Mouse (Mus musculus) erythroblast, adult 5-6 weeks (primary cell): ENCODE measurements around the gene Fem1b. TPM values are rescaled to one million over a fixed set of nuclear protein-coding genes. Genes with fewer than 3 reads are reported as not detected.
"Not testable (repeated sequence)": the region's sequence is repeated elsewhere in the genome, so short reads cannot be mapped to it uniquely, and the experiment has no call there.

Experiments
- ATAC-seq: replicated peaks from 2 replicates; pipeline ENCODE4 v1.8.0; 2016; ENCODE audit warnings: moderate number of reproducible peaks, mild to moderate bottlenecking, moderate TSS enrichment, inconsistent platforms; ENCODE audit not compliant: poor library complexity, low FRiP score, severe bottlenecking
- total RNA-seq, 2 experiments: library from RNA; stranded (forward) in 1 of 2; stranded (reverse) in 1 of 2; fragments of 150-400 nt in 1 of 2; fragments of 200-764, 138-1000 nt in 1 of 2; gene quantifications; 2 replicates each; pipeline versions ENCODE4 v1.2.3 to v1.2.4; 2015 to 2017; ENCODE audit warnings: low replicate concordance in 2 of 2

The Fem1b gene
- total RNA-seq (2015; ENCODE audit: low replicate concordance), result 6.5 and 7.5 TPM in 2 replicates
- total RNA-seq (2017; ENCODE audit: low replicate concordance), result 10.0 and 14.7 TPM in 2 replicates

DNA sequence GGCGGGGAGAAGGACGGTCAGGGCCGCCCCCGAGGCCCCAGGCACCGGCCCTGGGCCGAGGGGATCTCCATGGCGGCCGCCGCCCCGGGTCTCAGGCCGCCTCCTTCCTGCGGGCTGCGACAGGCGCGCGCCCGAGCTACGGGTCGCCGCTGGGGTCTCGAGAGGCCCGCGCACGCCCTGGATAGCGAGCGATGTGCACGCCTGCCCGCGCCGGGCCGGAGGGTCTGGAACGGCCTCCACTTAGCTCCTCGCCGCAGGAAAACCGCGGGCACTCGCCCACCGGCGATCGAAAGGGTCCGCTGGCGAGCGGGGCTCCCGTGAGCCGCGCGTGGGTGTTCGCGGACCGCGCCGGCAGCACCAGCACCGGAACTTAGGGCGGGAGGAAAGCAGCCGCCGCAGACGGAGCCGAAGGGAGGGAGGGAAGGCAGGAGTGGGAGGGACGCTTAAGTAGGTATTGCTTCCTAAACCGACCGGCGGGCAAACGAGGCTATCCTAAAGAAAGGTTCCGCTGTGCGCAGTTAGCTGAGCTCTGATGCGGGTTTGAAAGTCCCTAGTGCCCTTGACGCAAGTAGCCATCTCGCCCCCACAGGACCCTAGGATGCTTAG, at the start of gene Fem1b:
Gene Fem1b (minus strand): TSS at position 419 of the 606 bp plus-strand sequence.
- ATAC-seq, result peak; percentile 87

DNA sequence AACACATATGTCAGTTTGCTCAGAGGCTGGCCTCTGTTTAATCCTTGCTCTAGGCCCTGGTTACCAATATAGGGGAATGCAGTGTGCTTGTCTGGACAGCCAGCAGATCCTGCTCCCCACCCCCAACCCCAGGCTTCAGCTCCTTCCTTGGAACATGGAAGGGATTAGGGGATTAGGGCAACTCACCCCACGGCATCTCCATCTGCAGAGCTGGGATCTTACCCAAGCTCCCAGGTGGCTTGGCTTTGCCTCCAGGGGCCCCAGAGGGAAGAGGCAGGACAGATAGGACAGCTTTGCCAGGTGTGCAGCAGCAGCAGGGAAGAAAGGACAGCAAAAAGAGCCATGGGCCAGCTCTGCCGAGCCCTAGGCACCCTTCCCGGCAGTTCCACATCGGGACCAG, 49.1 kb upstream of the Fem1b start:
- ATAC-seq, result no peak

DNA sequence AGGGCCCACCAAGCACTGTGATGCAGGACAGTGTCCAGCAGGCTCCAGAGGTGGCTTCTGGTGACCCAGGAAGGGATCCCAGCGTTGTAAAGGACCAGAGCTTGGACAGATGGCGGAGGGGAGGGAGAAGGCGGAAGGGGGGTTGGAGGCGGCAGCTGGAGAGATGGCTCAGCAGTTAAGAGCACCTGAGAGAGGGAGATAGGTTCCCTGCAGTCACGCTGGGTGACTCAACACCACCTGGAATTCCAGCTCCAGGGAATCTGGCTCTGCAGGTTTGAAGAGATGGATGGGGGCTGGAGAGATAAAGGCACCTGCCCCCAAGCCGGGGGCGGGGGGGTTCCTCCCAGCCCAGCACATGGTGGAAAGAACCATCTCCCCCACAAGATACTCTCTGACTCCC, 48.4 kb upstream of the Fem1b start:
- ATAC-seq, result not testable (repeated sequence)

DNA sequence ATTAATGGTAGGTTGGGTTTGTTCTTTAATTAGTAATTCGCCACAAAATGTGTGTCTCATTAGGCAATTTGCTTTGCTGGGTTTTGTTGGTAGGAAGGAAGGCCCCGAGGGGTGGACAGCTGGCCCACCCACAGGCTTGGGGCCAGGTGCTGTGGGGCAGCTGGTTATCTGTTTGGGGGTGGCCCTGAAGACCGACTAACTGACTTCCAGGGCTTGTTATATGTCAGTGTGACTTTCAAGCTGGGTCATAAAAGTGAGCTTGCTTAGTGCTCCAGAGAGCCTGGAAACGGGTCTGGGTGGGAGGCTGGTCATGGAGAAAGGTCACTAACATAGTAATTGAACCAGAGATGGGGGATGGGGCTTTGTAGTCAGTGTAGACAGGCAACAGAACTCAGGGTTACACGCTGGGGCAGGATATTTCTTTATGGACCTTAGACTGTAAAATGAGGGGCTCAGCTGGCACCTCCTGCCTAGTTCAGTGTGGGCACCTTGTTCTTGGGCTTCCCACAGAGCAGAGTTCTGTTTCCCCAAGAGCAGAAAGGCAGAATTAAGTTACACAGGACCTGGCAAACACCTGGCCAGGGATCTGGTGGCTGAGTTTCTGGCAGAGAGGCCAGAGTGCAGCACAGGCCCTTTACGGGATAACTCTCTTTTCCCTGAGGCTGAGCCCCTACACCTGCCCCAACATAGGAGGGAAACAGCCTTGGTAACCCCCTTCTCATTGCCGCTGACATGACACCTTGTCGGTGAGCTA, 46.7 kb upstream of the Fem1b start:
- ATAC-seq, result no peak

DNA sequence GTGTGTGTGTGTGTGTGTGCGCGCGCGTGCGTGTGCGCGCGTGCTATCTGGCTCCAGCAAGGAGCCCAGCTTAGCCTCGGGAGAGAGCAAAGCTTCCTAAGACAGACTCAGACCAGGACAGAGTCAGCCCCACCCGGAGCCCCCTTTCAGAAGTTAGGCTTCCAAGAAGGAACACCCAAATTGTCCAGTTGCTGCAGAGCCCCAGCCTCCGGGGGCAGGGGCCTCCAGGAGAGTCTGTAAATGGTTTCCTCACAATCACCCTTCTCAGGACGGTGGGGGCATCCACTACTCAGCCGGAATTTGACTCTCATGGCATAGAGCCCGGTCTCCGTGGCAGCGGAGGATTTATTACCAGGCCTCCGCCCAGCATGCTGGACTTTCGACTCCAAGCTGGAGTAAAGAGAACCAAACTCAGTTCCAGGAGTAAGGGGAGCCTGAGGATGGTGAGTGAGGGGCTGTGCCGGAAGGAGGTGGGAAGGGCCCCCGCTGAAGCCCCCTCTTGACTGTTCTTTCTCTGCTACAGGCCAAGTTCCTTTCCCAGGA, 46.1 kb upstream of the Fem1b start, which contains the start of gene Calml4:
Gene Calml4 (plus strand): TSS at position 362 of the 543 bp plus-strand sequence.
- ATAC-seq, result no peak

DNA sequence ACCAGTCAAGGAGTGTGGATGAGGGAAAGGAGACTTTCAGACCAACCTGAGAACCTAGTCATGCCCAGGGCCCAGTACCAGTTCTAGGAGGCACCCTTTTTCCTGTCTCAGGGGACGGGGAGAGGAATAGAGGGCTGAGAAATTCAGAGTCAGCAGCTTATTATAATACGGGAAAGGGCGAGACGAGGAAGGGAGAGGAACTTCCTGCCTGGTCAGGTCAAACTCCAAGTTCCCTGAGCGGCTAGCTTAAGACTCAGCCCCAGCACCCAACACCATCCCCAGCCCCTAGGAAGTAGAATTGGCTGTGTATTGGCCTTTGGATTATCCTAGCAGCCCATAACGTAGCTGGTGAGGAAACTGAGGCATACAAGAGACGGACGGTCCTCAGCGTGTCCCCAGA, 45.5 kb upstream of the Fem1b start:
- ATAC-seq, result no peak

DNA sequence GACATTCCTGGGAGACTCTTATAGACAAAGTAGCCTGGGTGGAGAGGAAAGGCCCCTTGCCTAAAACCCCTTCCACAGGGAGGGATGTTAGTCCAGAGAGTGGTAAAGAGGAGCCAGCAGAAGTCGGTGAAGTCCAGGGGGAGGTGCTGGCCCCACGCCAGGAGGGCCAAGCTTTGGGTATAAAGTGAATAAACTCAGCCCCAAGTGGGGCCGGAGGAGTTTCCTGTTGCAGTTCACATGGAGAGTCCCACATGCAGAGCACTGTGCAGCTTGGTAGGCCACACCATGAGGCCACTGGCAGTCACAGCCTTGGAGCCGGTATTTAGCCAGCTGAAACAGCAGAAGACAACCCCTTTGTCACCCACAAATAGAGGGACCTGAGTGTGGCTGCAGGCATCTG, 42.7 kb upstream of the Fem1b start:
- no peak for ATAC-seq

DNA sequence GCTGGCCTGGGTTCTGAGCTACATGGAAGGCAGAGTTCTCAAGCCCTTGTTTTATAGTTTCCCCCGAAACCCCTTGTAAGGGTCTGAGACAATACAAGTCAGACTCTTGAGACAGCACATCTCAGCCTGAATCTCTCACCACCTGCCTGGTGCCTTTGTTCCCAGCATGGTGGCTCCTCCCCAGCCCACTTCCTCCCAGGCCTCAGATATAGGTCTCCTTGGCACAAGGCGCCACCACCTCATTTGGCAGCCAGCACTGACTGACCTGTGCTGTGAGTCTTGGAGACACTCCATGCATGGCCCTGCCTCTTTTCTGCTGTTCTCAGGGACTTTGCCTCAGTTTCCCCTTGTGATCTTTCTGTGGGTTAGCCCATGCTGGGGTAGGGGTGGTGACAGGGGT, 39.8 kb upstream of the Fem1b start:
- ATAC-seq, result no peak

DNA sequence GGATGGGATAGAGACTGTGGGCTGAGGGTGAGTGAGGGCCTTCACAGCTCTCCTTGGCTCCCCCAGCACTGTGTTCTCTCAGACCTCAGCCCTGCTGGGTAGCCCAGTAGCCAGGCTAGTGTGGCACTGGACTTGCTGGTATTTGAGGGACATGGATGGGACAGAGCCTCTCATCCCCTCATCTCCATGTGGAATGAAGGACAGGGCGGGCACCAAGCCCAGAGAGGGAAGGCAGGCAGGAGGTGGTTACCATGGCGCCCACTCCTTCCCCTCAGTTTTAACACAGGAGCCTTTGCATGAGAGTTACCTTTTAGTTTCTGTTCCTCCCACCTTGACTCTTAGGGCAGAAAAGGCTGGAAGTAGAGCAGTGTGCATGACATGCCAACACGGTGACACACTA, 36.9 kb upstream of the Fem1b start:
- no peak for ATAC-seq

DNA sequence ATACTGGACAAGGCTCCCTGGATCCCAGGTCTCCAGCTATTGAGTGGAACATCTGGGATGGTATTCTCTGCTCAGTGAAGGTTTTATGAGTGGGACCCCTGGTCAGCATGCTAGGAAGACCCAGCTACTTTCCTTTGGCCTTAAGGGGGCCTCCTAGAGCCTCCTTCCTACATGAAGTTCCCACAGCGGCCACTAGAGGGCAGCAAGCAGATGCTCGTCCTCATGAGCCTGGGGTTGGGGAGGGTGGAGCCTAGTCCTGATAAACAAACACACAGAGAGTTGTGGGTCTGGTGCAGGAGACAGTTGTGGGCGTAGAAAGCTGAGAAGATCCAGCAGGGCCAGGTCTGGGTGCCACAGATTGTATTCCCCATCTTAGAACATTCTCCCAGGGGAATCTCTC, 36.0 kb upstream of the Fem1b start:
- peak; percentile 93 for ATAC-seq

DNA sequence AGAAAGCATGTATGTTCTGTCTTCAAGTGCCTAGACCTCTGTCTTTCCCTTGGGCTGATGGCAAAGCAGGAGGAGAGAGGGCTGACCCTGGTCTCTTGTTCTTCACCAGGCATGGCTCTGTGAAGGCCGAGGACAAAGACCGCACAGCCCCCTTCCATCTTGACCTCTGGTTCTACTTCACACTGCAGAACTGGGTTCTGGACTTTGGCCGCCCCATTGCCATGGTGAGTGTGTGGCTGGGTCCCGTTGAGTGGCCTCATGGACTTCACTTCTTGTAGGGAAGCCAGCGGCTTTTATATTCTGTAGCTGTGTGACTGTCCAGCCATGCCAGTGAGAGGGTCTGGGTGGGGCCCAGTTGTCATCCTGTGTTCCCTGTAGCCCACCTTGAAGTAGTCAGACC, 32.7 kb upstream of the Fem1b start:
- ATAC-seq, result no peak

DNA sequence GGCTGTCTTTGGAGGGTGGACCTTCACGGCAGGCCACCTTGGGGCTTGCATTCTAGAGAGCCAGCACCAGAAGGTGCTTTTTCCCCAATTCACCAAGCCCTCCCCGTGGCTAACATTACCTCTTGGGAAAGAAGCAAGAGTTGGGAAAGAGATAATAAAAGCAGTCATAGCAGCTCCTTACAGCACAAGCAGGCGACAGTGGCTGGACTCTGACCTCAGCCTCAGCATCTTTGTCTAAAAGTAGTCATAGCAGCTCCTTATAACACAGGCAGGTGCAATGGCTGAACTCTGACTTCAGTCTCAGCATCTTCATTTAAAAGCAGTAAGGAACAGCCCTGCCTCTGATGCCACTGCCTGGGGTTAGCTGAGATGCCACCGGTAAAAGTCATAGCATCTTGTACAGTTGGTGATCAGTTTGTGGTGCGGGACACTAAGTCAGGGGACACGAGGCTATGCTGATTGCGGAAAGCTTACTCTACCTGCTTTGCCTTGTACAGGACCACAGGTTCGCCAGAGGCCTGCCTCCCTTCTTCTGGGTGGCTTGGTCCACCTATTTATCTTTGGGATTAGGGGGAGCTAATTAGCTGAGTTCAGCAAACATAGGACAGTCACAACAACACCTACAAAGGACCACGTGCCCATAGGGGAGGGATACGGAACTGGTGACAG, 31.8 kb upstream of the Fem1b start:
- ATAC-seq, result no peak

DNA sequence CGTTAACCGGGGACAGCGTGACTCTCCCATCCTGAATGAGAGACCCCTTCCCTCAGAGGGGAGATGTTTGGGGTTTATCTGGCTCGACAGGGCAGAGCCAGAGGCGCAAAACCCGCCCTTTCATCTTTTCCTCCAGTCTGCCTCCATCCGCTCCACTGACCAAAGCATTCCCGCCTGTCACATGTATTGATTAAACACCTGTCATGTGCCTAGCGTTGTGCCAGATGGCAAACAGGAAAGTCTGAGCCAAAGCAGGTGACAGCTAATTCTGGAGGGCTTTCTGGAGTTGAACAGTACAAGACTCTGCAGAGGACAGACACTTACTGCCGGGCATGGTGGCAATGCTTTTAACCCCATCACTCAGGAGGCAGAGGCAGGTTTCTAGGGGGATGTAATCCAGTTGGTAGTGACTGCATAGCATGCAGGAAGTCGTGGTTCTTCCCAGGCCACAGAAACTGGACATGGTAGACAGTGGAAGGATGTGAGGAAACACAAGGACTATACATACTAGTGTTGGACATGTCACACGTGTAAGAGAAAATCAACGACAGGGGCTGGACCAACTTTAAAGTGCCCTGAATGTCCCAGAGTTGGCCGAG, 27.5 kb upstream of the Fem1b start:
- peak; percentile 33 for ATAC-seq

DNA sequence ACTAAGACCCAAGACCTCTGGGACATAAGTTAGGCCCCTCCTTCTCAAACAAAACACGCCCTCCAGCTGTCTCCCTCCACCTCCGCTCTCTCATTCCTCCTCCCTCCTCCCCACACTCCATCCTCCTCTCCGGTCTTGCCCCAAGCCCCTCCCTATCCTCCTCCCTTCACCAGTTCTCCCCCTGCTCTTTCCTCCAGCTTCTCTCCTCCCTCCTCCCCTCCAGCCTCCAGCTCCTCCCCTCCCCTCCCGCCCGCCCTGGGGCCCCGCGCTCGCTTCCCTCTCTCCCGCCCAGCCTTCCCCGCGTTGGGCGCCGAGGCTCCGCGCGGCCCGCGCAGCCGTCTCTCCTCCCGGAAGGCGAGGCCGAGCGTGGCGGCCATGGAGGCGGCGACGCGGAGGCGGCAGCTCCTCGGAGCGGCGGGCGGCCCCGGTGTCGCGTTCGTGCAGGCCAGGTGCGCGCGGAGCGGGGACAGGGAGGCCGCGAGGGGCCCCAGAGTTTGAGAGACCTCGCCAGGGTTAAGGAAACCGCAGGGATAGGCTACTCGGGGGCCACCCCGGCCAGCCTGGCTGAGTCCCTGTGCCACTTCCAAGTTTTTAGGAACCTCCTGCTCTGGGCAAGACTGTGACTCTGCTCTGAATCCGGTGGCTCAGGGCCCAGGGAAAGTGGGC, 26.9 kb upstream of the Fem1b start, which contains the start of gene Cln6:
Gene Cln6 (plus strand): TSS at position 280 of the 666 bp plus-strand sequence.
- peak; percentile 92 for ATAC-seq

DNA sequence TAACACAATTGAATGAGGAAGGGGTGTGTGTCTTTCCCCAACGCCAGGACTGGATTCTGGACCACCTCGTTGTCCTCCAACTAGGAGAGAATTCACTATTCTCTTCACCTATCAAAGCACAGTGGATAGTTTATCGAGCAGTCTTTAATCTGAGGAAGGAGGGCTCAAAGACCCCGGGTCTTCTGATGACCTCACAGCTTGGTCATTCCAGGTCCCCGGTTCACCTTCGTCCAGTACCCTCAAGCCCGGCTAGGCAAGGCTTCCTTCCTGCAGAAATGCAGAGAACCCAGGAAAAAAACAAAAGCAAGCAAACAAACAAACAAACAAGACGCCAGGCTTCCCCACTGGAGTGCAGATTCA, 26.4 kb upstream of the Fem1b start:
- ATAC-seq, result no peak

DNA sequence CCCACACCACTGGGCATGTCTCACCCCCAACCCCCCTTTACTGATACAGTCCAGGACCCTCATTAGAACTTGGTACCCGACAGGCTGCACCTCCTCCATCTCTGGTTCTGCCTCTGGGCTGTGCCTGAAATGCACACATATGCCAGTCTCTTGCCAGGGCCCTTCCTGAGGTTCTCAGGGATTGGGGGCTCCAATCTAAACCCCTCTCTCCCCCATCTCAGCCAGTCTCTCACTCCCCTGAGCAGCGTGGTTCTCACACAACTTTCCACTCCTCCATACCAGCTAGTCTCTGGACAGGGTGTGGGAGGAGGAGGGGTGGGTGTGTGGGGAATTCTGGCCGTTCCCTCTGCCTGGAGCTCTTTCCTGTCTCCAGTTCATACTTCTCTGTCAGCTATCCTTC, 25.9 kb upstream of the Fem1b start:
- no peak for ATAC-seq

DNA sequence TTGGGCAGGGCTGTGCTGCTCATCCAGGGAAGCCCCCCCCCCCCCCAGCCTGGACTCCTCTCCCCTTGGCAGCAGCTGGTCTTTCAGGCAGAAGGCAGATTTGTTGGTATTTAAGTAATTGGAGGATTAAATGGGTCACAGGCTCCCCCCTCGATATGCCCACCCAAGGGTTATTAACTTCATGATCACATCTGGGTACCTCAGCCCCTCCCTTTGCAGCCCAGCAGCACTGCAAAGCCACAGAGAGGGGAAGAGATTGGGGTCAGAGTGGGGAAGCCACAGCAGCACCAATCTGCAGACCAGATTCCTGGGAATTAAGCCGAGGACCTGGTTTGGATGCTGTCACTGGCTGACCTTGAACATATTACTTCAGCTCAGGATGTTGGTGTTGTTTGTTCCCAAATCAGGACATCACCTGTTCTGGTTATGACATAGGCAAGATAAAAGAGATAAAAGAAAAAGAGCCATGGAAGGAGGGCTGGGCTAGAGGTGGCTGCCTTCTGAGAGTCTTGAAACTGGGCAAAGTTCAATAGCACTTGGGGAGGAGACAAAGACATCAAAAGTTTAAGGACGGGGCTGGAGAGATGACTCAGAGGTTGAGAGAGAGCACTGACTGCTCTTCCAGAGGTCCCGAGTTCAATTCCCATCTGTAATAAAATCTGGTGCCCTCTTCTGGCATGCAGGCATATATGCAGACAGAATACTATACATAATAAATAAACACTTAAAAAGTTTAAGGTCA, 24.1 kb upstream of the Fem1b start:
- no peak for ATAC-seq

DNA sequence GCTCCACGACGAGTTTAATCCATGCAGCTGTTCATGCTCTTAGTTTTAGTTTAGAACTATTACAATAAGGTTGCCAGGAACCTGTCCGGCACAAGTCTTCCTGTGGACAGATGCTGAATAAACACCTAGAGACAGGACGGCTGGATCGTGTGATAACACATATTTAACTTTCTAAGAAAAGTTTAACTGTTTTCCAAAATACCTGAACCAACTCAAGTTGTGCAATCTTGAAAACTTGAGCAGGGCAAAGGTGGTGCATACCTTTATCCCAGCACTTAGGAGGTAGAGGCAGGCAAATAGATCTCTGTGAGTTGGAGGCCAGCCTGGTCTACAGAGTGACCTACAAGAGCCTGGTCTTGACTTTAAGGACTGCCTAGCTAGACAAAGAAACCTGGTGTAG, 23.2 kb upstream of the Fem1b start:
- no peak for ATAC-seq

DNA sequence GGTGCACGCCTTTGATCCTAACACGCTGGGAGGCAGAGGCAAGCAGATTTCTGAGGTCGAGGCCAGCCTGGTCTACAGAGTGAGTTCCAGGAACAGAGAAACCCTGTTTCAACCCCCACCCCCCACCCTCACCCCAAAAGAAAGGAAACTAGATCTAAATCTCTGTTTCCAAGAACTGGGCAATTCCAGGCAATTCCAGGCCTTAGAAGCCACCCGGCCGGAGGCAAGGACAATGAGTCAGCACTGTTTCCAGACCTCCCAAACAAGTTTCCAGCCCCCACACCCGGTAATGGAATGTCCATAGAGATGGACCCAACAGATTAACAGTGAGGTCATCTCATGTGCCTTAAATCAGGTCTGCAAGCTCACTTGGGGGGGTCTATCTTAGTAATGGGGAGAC, 18.1 kb upstream of the Fem1b start:
- ATAC-seq, result no peak
